29 mouse cellular contexts compared by ENCODE assay signal in the genomic region with DNA sequence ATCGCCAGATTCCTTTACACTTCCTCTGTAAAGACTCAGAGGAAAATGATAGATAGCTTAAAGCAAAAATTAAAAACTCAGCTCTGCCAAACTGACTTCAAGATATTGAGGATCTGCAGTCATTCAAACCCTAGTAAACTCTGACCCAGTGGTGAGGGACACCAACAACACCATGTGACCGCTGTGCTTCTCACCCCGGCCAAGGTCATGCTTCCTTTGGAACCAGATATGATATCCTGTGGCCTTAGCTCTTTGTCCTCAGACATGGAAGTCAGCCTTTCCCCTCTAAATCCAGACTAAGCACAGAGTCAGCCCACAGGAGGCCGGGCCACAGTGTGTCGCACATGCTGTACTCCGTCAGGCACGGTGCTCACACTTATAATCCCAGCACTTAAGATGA.
DNase-seq lines count a peak whose midpoint lies in the region; ATAC-seq lines count a peak whose summit lies in the region.
"Had no signal": no experiment of that assay in that cellular context is flagged by ENCODE, and none has a peak within 500 bp of the region (broad histone marks: within the 10 kb centered on the region; RNA-seq: fewer than 3 reads in every experiment).

No protein-coding gene starts in this region.

- H3K9me3 ChIP-seq in kidney, embryonic 16.5 days (ENCODE audit: low read length), result no peaks in the 10 kb centered on the region
- H3K9me3 ChIP-seq in liver, embryonic 16.5 days (replicated peaks; ENCODE audit: control insufficient read depth, low read length), result no peaks in the 10 kb centered on the region
- no peaks in the 10 kb centered on the region for H3K9me3 ChIP-seq in midbrain, embryonic 15.5 days
- H3K9me3 ChIP-seq: forebrain, embryonic 13.5 days; heart, embryonic 12.5 days; hindbrain, embryonic 10.5 days; hindbrain, embryonic 15.5 days had no signal

- H3K9ac ChIP-seq in kidney, embryonic 16.5 days (replicated peaks; ENCODE audit: low read length), result no peak overlapping the region
- H3K9ac ChIP-seq in liver, embryonic 16.5 days (ENCODE audit: low read depth, low read length), result no peak overlapping the region
- H3K9ac ChIP-seq in midbrain, embryonic 15.5 days, result no peak overlapping the region
- H3K9ac ChIP-seq: forebrain, embryonic 13.5 days; heart, embryonic 12.5 days; hindbrain, embryonic 15.5 days; lung, embryonic 14.5 days had no signal

- no peaks in the 10 kb centered on the region; the same call in 1 of the 2 replicates for H3K4me1 ChIP-seq in kidney, embryonic 16.5 days (ENCODE audit: insufficient read depth, low read length)
- no peaks in the 10 kb centered on the region for H3K4me1 ChIP-seq in liver, embryonic 16.5 days (ENCODE audit: control insufficient read depth, low read depth, low read length)
- no peaks in the 10 kb centered on the region for H3K4me1 ChIP-seq in midbrain, embryonic 15.5 days
- H3K4me1 ChIP-seq: forebrain, embryonic 13.5 days; hindbrain, embryonic 10.5 days; hindbrain, embryonic 15.5 days had no signal

- no peak overlapping the region for H3K4me3 ChIP-seq in kidney, embryonic 16.5 days (ENCODE audit: low read length)
- H3K4me3 ChIP-seq in liver, embryonic 16.5 days (ENCODE audit: low read depth, low read length), result no peak overlapping the region
- H3K4me3 ChIP-seq in midbrain, embryonic 15.5 days, result no peak overlapping the region
- H3K4me3 ChIP-seq: forebrain, embryonic 13.5 days; heart, embryonic 12.5 days; hindbrain, embryonic 10.5 days; hindbrain, embryonic 15.5 days had no signal

- 75% methylated on average over 7 of the region's 7 CpGs for WGBS in kidney, embryonic 16.5 days
- WGBS in liver, embryonic 16.5 days (ENCODE audit: insufficient replicate concordance), result 67% methylated on average over 7 of the region's 7 CpGs
- WGBS in midbrain, embryonic 15.5 days, result 96% methylated on average over 7 of the region's 7 CpGs

- no peak overlapping the region for H3K4me2 ChIP-seq in kidney, embryonic 16.5 days (replicated peaks; ENCODE audit: low read depth, low read length)
- no peak overlapping the region for H3K4me2 ChIP-seq in liver, embryonic 16.5 days (ENCODE audit: low read depth, low read length)
- no peak overlapping the region for H3K4me2 ChIP-seq in midbrain, embryonic 15.5 days
- H3K4me2 ChIP-seq: forebrain, embryonic 13.5 days; heart, embryonic 12.5 days; hindbrain, embryonic 15.5 days; lung, embryonic 14.5 days had no signal

- DNase-seq in adrenal gland, postnatal 10 days, result peak; percentile 14
- no peak for DNase-seq in adrenal gland, adult (ENCODE audit: inconsistent age in 2 of 2, low spot score in 1 of 2)
- peak; percentile 6 to 22 for DNase-seq in kidney, adult 8-10 months
- DNase-seq in kidney, postnatal 14 days, result peak; percentile 37
- DNase-seq: adrenal gland, postnatal 14 days; cerebellum, adult 11 months; cerebellum, adult 9-10 months; cerebellum, postnatal 36 days; gastrocnemius, postnatal 25 days; heart, adult 11 months; heart, postnatal 10 days; layer of hippocampus, postnatal 36 days; left cerebral cortex, postnatal 4 days; lung, embryonic 14.5 days; lung, postnatal 14 days; midbrain, embryonic 14.5 days; right cerebral cortex, postnatal 25 days; spleen, adult 18-20 months; thymus, postnatal 14 days had no signal

- no peak for ATAC-seq in kidney, embryonic 16.5 days (ENCODE audit: low FRiP score, low TSS enrichment)
- peak; percentile 72 for ATAC-seq in liver, embryonic 16.5 days (ENCODE audit: low read depth)
- no peak for ATAC-seq in midbrain, embryonic 15.5 days (replicated peaks)
- ATAC-seq: forebrain, embryonic 13.5 days; inflammation-experienced regulatory T-cells, adult 6 months had no signal

- H3K27ac ChIP-seq in kidney, embryonic 16.5 days (ENCODE audit: low read length), result no peak overlapping the region
- H3K27ac ChIP-seq in liver, embryonic 16.5 days (ENCODE audit: low read length), result no peak overlapping the region
- H3K27ac ChIP-seq in midbrain, embryonic 15.5 days, result no peak overlapping the region
- H3K27ac ChIP-seq: forebrain, embryonic 13.5 days; hindbrain, embryonic 10.5 days; hindbrain, embryonic 15.5 days; kidney, postnatal 0 days had no signal

- no peaks in the 10 kb centered on the region for H3K36me3 ChIP-seq in kidney, embryonic 16.5 days (ENCODE audit: insufficient read depth, low read length)
- no peaks in the 10 kb centered on the region for H3K36me3 ChIP-seq in liver, embryonic 16.5 days (ENCODE audit: control insufficient read depth, insufficient read depth)
- H3K36me3 ChIP-seq in midbrain, embryonic 15.5 days (replicated peaks), result no peaks in the 10 kb centered on the region
- H3K36me3 ChIP-seq: heart, embryonic 12.5 days; hindbrain, embryonic 10.5 days; hindbrain, embryonic 15.5 days had no signal

- no peaks in the 10 kb centered on the region for H3K27me3 ChIP-seq in kidney, embryonic 16.5 days (ENCODE audit: insufficient read depth, low read length)
- H3K27me3 ChIP-seq in liver, embryonic 16.5 days (ENCODE audit: control insufficient read depth, insufficient read depth, low read depth, low read length), result no peaks in the 10 kb centered on the region
- H3K27me3 ChIP-seq in midbrain, embryonic 15.5 days (replicated peaks), result no peaks in the 10 kb centered on the region
- H3K27me3 ChIP-seq: CH12.LX; forebrain, embryonic 13.5 days; heart, embryonic 12.5 days; hindbrain, embryonic 15.5 days had no signal

Comparison
In these comparisons a context has a peak if more than half of its experiments do, and no peak if none do; other contexts are left out.
1. DNase-seq: peak in adrenal gland, postnatal 10 days (single experiment), kidney, adult 8-10 months (2 of 2) and kidney, postnatal 14 days (single experiment); none in adrenal gland, adult (0 of 2).